18 mouse cellular contexts compared by ENCODE assay signal in genomic region chr13:30045225-30045624, GRCm38 (mm10). TPM values are rescaled to one million over a fixed set of nuclear protein-coding genes. Genes with fewer than 3 reads are reported as not detected.
DNase-seq lines count a peak whose midpoint lies in the region; TF ChIP-seq lines count a peak whose summit lies in the region.
"Had no signal": no experiment of that assay in that cellular context is flagged by ENCODE, and none has a peak within 500 bp of the region (broad histone marks: within the 10 kb centered on the region; RNA-seq: fewer than 3 reads in every experiment).

No protein-coding gene starts in this region.

- DNase-seq in cerebellum, adult 11 months: peak; percentile 31
- no peak for DNase-seq in cerebellum, postnatal 10 days
- DNase-seq in ES-CJ7 (ENCODE audit: low read depth, low spot score): peak; percentile 15
- peak; percentile 36 for DNase-seq in cerebellum, adult 8-10 months
- no peak for DNase-seq in urinary bladder, postnatal 10 days (ENCODE audit: low spot score)
- DNase-seq in kidney, postnatal 10 days: no peak
- DNase-seq: adrenal gland, adult 2 months; forebrain, postnatal 0 days; gastrocnemius, postnatal 36 days; heart, postnatal 14 days; kidney, postnatal 4 days had no signal

- no peaks in the 10 kb centered on the region for H3K27me3 ChIP-seq in myocyte (ENCODE audit: control insufficient read depth, insufficient read depth, insufficient read length)
- H3K27me3 ChIP-seq: embryonic facial prominence, embryonic 15.5 days; limb, embryonic 13.5 days; lung, embryonic 15.5 days; midbrain, embryonic 13.5 days had no signal

- no peaks in the 10 kb centered on the region for H3K36me3 ChIP-seq in myocyte (ENCODE audit: control insufficient read depth, insufficient read depth)
- H3K36me3 ChIP-seq: embryonic facial prominence, embryonic 15.5 days; limb, embryonic 13.5 days; lung, embryonic 15.5 days; midbrain, embryonic 13.5 days had no signal

- no peak overlapping the region for H3K4me3 ChIP-seq in myocyte
- H3K4me3 ChIP-seq: embryonic facial prominence, embryonic 15.5 days; limb, embryonic 13.5 days; lung, embryonic 15.5 days; midbrain, embryonic 13.5 days had no signal

- no peak overlapping the region for H3ac ChIP-seq in myocyte (ENCODE audit: control insufficient read depth, insufficient read length)

- H3K4me2 ChIP-seq in myocyte (ENCODE audit: low read depth): peak overlapping the region; percentile 55
- H3K4me2 ChIP-seq: embryonic facial prominence, embryonic 15.5 days; heart, embryonic 11.5 days; hindbrain, embryonic 14.5 days; limb, embryonic 13.5 days; lung, embryonic 15.5 days; midbrain, embryonic 13.5 days had no signal

- no peak for TF ChIP-seq POLR2A in myocyte (IDR thresholded peaks at IDR 0.05; ENCODE audit: insufficient read length, low read depth)

- H3K79me2 ChIP-seq in myocyte (ENCODE audit: control insufficient read depth, insufficient read depth): no peaks in the 10 kb centered on the region

TF ChIP-seq in myocyte, 11 proteins besides CTCF, POLR2A, EP300 and RAD21:
- TF ChIP-seq POLR2AphosphoS2 (IDR thresholded peaks at IDR 0.05; ENCODE audit: insufficient read length, low read depth): no peak
- no peak for TF ChIP-seq CEBPB (IDR thresholded peaks at IDR 0.05; ENCODE audit: insufficient read depth, poor library complexity, severe bottlenecking)
- no peak for TF ChIP-seq TCF12 (IDR thresholded peaks at IDR 0.05; ENCODE audit: insufficient read depth, poor library complexity, severe bottlenecking)
- no peak for TF ChIP-seq REST (IDR thresholded peaks at IDR 0.05; ENCODE audit: insufficient read depth, insufficient read length)
- no peak for TF ChIP-seq MYOD1 (IDR thresholded peaks at IDR 0.05; ENCODE audit: control insufficient read depth in 1 of 3, insufficient read length in 2 of 3, low read depth in 2 of 3)
- TF ChIP-seq E2F4 (IDR thresholded peaks at IDR 0.05; ENCODE audit: insufficient read depth): no peak
- TF ChIP-seq MYOG (IDR thresholded peaks at IDR 0.05; ENCODE audit: control insufficient read depth in 1 of 3, insufficient read depth in 1 of 3, insufficient read length in 2 of 3, low read depth in 2 of 3): no peak
- no peak for TF ChIP-seq SRF (IDR thresholded peaks at IDR 0.05; ENCODE audit: control insufficient read depth, insufficient read length, low read depth)
- TF ChIP-seq MAX (IDR thresholded peaks at IDR 0.05; ENCODE audit: low read depth): no peak
- no peak for TF ChIP-seq TCF3 (IDR thresholded peaks at IDR 0.05; ENCODE audit: insufficient read length, low read depth)
- no peak for TF ChIP-seq USF1 (IDR thresholded peaks at IDR 0.05; ENCODE audit: low read depth)

RNA-seq across cellular contexts. Expression of gene E2f3, which starts 59.4 kb away (rescaled TPM):
- polyA plus RNA-seq in myocyte (2012; fragmentation: generic; extraction: Trizol): 5.6 TPM

Comparison
In these comparisons a context has a peak if more than half of its experiments do, and no peak if none do; other contexts are left out.
1. DNase-seq: peak in cerebellum, adult 11 months (single experiment), ES-CJ7 (single experiment) and cerebellum, adult 8-10 months (single experiment); none in cerebellum, postnatal 10 days (0 of 2), urinary bladder, postnatal 10 days (single experiment) and kidney, postnatal 10 days (single experiment).